Mouse (Mus musculus) thymus, postnatal 25 days (tissue): ENCODE measurements around the gene Coq6.

ENCODE experiments used
- DNase-seq: peaks from one replicate; pipeline ENCODE4 v3.0.0; 2022

Gene Coq6

GRCm38 (mm10) chr12:84396947-84397679 lies 35.7 kb downstream of the Coq6 start:
- DNase-seq = no peak

GRCm38 (mm10) chr12:84397685-84398084 lies 36.2 kb downstream of the Coq6 start:
- no peak for DNase-seq

- no peak for DNase-seq
Measured at GRCm38 (mm10) chr12:84398629-84399028, 37.2 kb downstream of the Coq6 start.

- DNase-seq = no peak
Measured at GRCm38 (mm10) chr12:84399135-84399534, 37.7 kb downstream of the Coq6 start.

GRCm38 (mm10) chr12:84399663-84400062 lies 38.2 kb downstream of the Coq6 start:
- DNase-seq = no peak

- DNase-seq = no peak
Measured at GRCm38 (mm10) chr12:84400068-84400467, 38.6 kb downstream of the Coq6 start.

GRCm38 (mm10) chr12:84400653-84401052 lies 39.2 kb downstream of the Coq6 start:
- DNase-seq = no peak

GRCm38 (mm10) chr12:84402923-84403322 lies 41.5 kb downstream of the Coq6 start:
- no peak for DNase-seq

- no peak for DNase-seq
Measured at GRCm38 (mm10) chr12:84404541-84404940, 43.1 kb downstream of the Coq6 start.

GRCm38 (mm10) chr12:84407259-84407658 lies 45.8 kb downstream of the Coq6 start:
- DNase-seq = no peak

GRCm38 (mm10) chr12:84407874-84408818 lies 46.7 kb downstream of the Coq6 start:
- DNase-seq = peak; percentile 83

GRCm38 (mm10) chr12:84408819-84409507 lies 47.5 kb downstream of the Coq6 start, which contains the start of the genes Entpd5 and Bbof1:
Gene Entpd5 (minus strand): TSS chr12:84409029.
Gene Bbof1 (plus strand): TSS chr12:84409071.
- peak; percentile 92 for DNase-seq

- peak; percentile 86 for DNase-seq
Measured at GRCm38 (mm10) chr12:84416834-84417604, 55.6 kb downstream of the Coq6 start, which contains the start of gene Rnf113a2. Gene Rnf113a2 (plus strand): TSS chr12:84417196.

GRCm38 (mm10) chr12:84417605-84417922 lies 56.1 kb downstream of the Coq6 start:
- no peak for DNase-seq
